Mouse (Mus musculus): Measurements from ENCODE around the gene Mtor.

- TF ChIP-seq RAD21 (IDR thresholded peaks at IDR 0.05; ENCODE audit: low read depth, low read length) (no peak), EP300 (IDR thresholded peaks at IDR 0.05; ENCODE audit: low read length) (no peak), CTCF (conservative IDR thresholded peaks at IDR 0.05 in 1 of 2, IDR thresholded peaks at IDR 0.05 in 1 of 2; ENCODE audit: low read depth in 2 of 2, low read length in 2 of 2) (no peak), POLR2A (IDR thresholded peaks at IDR 0.05; ENCODE audit: low read depth, low read length) (no peak), E2F4 (IDR thresholded peaks at IDR 0.05; ENCODE audit: insufficient replicate concordance, low read depth, low read length) (no peak), USF2 (conservative IDR thresholded peaks at IDR 0.05; ENCODE audit: low read depth, low read length) (no peak), MAZ (IDR thresholded peaks at IDR 0.05; ENCODE audit: low read depth, low read length) (no peak), ZKSCAN1 (IDR thresholded peaks at IDR 0.05; ENCODE audit: borderline replicate concordance, low read depth, low read length) (no peak), HCFC1 (IDR thresholded peaks at IDR 0.05; ENCODE audit: low read depth, low read length) (no peak), SMC3 (IDR thresholded peaks at IDR 0.05; ENCODE audit: low read depth, low read length) (no peak)
Measured at GRCm38 (mm10) chr4:148455477-148456025, 7.1 kb downstream of the Mtor start.

Data from CH12.LX (cell line).